Mouse (Mus musculus) 416B (cell line): ENCODE data around the gene Agpat4.

Experiments
- DNase-seq: peaks from one replicate; pipeline ENCODE4 v3.0.0; 2011; ENCODE audit warnings: low read depth

Agpat4 gene

GRCm38 (mm10) chr17:12118561-12118925 is at the start of gene Agpat4:
Gene Agpat4, plus strand, starts transcription at chr17:12118704.
- DNase-seq = no peak

GRCm38 (mm10) chr17:12076816-12077215 is 41.7 kb upstream of the Agpat4 start:
- no peak for DNase-seq

GRCm38 (mm10) chr17:12080656-12081495 is 37.6 kb upstream of the Agpat4 start:
- DNase-seq = no peak

GRCm38 (mm10) chr17:12082201-12082600 is 36.3 kb upstream of the Agpat4 start:
- DNase-seq = no peak

GRCm38 (mm10) chr17:12090261-12090927 is 28.1 kb upstream of the Agpat4 start:
- no peak for DNase-seq

- no peak for DNase-seq
Observed at GRCm38 (mm10) chr17:12092901-12093564, 25.5 kb upstream of the Agpat4 start.

GRCm38 (mm10) chr17:12094016-12094415 is 24.5 kb upstream of the Agpat4 start:
- DNase-seq = no peak

GRCm38 (mm10) chr17:12094827-12095590 is 23.5 kb upstream of the Agpat4 start:
- no peak for DNase-seq

- no peak for DNase-seq
Observed at GRCm38 (mm10) chr17:12099415-12099814, 19.1 kb upstream of the Agpat4 start.

GRCm38 (mm10) chr17:12102326-12102725 is 16.2 kb upstream of the Agpat4 start:
- DNase-seq = no peak

GRCm38 (mm10) chr17:12103781-12104180 is 14.7 kb upstream of the Agpat4 start:
- no peak for DNase-seq

GRCm38 (mm10) chr17:12104245-12104644 is 14.3 kb upstream of the Agpat4 start:
- DNase-seq = no peak

- DNase-seq = no peak
Observed at GRCm38 (mm10) chr17:12104690-12105089, 13.8 kb upstream of the Agpat4 start.

GRCm38 (mm10) chr17:12106255-12106654 is 12.2 kb upstream of the Agpat4 start:
- DNase-seq = no peak

GRCm38 (mm10) chr17:12113626-12114025 is 4.9 kb upstream of the Agpat4 start:
- no peak for DNase-seq

- DNase-seq = no peak
Observed at GRCm38 (mm10) chr17:12115086-12115485, 3.4 kb upstream of the Agpat4 start.

- no peak for DNase-seq
Observed at GRCm38 (mm10) chr17:12118131-12118530, 373 bp upstream of the Agpat4 start.

- DNase-seq = no peak
Observed at GRCm38 (mm10) chr17:12118926-12119641, 580 bp downstream of the Agpat4 start.

- no peak for DNase-seq
Observed at GRCm38 (mm10) chr17:12119675-12120074, 1.2 kb downstream of the Agpat4 start.

- DNase-seq = no peak
Observed at GRCm38 (mm10) chr17:12120268-12120667, 1.8 kb downstream of the Agpat4 start.

GRCm38 (mm10) chr17:12121226-12121794 is 2.8 kb downstream of the Agpat4 start:
- no peak for DNase-seq
